Mouse (Mus musculus) spleen, postnatal 36 days (tissue): ENCODE results near the gene Homer2.

ENCODE experiments used
- DNase-seq, 2 experiments: peaks; one replicate each; pipeline ENCODE4 v3.0.0; 2022; ENCODE audit warnings: low spot score in 2 of 2, mixed read lengths in 1 of 2

The Homer2 gene

GRCm38 (mm10) chr7:81707471-81708140 lies at the start of gene Homer2:
Gene Homer2 (minus strand): TSS chr7:81707527.
- DNase-seq, result no peak

DNA sequence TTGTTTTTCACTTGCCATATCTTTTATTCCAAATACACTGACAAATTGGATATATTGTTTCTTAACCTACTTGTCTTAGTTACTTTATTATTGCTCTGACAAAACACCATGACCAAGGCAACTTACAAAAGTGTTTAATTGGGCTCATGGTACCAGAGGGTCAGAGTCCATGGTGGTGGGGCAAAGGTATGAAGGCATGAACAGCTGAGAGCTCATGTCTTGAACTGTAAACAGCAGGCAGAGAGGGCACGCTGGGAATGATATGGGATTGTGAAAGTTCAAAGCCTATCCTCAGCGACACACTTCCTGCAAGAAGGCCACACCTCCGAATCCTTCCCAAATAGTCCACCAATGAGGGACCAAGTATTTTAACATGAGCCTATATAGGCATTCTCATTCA lies 40.6 kb upstream of the Homer2 start:
- DNase-seq, result no peak

DNA sequence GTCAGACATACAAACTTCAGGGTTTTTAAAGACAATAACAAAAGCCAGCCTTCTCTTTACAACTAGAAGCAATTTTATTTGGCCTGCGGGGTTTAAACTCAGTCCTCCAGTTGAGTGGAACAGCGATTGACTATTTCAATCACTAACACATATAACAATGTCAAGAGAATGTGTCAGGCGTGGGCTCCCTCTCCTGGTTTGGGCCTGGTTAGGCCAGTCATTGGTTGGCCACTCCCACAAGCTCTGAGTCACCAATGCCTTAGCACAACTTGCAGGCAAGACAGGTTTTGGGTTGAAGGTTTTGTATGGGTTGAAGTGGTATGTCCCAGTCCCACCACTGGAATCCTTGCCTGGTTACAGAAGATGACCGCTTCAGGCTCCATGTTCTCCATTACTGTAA lies 36.8 kb upstream of the Homer2 start:
- no peak for DNase-seq

DNA sequence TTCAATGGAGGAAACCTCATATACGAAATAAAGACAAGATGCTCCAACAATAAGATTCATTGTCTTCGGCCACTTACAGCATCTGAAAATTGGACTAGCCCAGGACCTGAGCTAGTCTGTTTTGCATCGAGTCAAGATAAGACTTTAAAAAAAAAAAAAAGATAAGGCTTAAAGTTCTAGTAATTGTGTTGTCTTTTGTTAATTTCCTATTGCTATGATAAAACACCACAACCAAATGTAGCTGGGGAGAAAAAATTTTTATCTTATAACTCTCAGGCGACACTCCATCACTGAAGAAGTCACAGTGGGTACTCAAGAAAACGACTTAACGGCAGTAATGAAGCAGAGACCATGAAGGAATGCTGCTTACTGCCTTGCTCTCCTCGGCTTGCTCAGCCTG lies 32.7 kb upstream of the Homer2 start:
- DNase-seq, result no peak

- DNase-seq, result no peak
Observed at GRCm38 (mm10) chr7:81738720-81739385, 31.5 kb upstream of the Homer2 start.

- DNase-seq, result no peak
Observed at GRCm38 (mm10) chr7:81735300-81736048, 28.1 kb upstream of the Homer2 start.

DNA sequence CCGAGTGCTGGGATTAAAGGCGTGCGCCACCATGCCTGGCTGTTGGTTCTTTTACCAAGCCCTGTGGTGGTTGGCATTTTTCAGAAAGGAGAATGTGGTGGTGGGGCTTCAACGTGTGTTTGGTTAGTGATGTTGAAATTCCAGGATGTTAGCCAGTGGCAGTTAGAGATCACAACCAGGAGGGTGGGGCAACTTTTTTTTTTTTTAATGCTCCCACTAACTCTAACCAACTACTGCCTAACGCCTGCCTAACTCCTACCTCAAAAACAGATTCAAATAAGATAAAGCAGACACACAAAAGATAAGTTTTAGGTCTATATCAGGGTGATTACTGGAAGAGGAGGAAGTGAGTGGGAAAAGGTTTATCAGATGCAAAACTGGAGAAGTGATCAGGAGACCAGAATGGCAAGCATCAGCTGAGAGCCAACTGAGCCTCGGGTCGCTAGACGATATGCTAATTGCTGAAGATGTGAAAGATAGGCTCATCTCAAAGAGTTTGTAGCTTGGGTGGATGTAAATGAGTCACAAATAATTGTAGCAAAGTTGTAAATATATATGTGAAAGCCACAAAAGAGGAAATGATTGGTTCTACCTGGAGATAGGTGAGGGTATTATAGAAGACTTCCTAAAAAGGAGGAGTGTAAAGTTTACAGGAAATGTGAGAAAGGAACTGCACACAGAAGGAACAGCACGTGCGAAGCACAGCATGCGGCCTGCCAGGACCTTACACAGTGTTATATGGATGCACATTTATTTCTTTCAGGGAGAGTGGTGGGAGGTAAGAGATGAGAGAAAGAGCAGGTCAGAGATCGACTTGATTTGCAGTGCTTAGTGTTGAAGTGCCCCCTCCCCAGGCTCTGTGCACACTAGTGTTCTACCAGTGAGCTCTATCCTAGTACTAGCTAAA lies 25.1 kb upstream of the Homer2 start:
- no peak for DNase-seq

DNA sequence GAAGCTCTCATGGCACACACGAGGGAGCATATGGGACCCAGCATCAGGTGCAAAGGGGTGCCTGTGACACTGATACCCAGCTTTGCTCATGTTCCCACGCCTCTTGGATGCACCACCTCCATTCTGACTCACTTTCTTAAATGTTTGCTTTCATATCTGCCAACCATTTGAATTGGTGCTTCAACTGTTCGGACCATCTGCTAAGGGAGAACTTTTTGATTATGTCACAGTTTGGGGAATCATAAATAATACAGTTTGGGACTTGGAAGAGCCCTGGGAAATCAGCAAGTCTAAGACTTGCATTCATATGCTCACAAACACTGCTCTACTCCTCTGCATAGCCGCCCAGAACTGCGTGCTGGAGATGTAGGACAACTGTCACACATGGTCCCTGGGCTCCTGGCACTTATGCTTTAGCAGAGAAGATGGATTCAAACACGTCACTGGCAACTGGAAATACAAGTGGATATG lies 23.9 kb upstream of the Homer2 start:
- DNase-seq, result no peak

- DNase-seq, result no peak
Observed at GRCm38 (mm10) chr7:81729787-81730186, 22.5 kb upstream of the Homer2 start.

- no peak for DNase-seq
Observed at GRCm38 (mm10) chr7:81727716-81728115, 20.4 kb upstream of the Homer2 start.

GRCm38 (mm10) chr7:81726728-81727005 lies 19.3 kb upstream of the Homer2 start:
- DNase-seq, result no peak

GRCm38 (mm10) chr7:81725986-81726727 lies 18.8 kb upstream of the Homer2 start:
- DNase-seq, result no peak

- DNase-seq, result no peak
Observed at GRCm38 (mm10) chr7:81723851-81724250, 16.5 kb upstream of the Homer2 start.

DNA sequence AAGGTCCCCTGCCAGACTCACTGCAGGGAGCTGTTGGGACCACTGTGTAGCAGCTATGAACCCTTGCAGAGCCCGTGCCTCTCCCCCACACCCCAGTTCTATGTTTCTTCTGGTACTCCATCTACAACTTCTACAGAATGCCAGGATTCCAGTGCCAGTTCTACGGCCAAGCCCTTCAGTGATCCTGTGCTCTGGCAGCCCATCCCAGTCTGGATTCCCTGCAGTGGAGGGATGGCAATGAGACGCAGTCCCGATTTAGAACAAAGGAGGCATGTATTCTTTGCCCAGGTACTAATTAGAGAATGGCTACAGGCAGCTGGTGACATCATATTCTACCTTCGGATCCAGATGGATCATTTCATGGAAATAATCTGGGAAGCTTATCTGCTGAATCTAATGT lies 13.9 kb upstream of the Homer2 start:
- no peak for DNase-seq

GRCm38 (mm10) chr7:81719216-81719661 lies 11.9 kb upstream of the Homer2 start:
- peak in 1 of 2 experiments; percentile 23 for DNase-seq

DNA sequence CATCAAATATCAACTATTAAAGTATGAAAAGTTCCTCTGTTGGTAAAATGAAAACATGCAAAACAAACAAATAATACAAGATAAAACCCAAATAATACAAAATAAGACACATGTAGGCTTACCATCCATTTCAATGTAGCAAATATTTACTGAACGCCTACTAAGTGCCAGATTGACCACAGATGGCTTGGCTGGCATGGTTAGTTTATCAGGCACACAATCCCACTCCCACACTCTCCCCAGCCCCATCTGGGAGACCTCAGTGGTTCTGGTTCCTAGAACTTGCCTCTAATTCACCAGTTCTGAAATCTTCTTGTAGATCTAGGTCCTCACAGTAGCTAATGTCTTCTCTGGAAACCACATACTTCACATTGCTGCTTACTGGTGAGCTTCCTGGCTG lies 11.3 kb upstream of the Homer2 start:
- no peak for DNase-seq

GRCm38 (mm10) chr7:81710166-81710565 lies 2.8 kb upstream of the Homer2 start:
- no peak for DNase-seq

GRCm38 (mm10) chr7:81708165-81708564 lies 838 bp upstream of the Homer2 start:
- DNase-seq, result no peak

DNA sequence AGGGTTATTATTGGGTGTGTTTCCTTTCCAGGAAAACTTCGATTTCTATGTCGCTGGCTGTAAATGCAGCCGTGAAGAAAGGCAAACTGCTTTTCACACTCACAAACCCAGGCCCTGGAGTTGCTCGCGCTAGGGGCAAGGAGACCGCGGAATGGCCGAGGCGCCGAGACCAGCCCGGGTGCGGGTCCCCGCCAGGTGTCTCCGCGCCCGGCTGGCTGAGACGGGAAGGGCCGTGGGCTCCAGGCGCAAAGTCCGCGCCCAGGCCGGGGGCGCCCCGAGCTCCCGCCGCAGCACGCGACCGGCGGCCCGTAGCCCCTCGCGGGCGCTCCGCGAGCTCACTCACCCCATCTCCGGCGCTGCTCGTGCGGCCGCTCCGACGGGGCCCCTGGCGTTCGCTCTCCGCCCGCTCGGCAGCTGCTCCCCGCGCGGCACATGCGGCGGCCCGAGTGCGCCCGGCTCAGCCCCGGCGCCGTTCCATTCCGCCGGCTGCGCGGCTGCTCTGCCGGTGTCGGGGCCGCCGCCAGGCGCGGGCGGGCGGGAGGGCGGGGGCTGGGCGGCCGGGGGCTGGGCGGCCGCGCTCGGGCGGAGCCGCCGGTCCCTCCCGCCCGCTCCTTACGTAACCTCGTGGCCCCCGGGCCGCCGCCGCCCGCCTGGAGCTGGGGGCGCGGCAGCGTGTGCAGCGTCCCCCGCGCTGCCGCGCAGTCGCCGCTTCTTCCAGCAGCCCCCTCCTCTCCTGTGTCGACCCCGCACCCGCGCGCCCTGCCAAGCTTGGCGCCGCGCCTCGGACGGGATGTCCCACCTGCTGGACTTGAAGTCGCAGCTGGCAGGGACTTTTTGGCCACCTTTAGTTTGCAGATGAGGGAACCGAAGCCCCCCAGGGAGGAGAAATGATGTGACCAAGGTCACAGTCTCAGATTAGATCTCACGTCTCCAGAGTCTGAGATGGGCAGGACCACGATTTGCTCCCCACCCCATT lies 623 bp downstream of the Homer2 start:
- no peak for DNase-seq

GRCm38 (mm10) chr7:81706027-81706415 lies 1.3 kb downstream of the Homer2 start:
- DNase-seq, result no peak
